Mouse (Mus musculus): ENCODE data around the gene C1rb. TPM values are rescaled to one million over a fixed set of nuclear protein-coding genes. Genes with fewer than 3 reads are reported as not detected.
"Not testable (repeated sequence)": the region's sequence is repeated elsewhere in the genome, so short reads cannot be mapped to it uniquely, and the experiment has no call there.

Gene C1rb
- polyA plus RNA-seq (2014; fragmentation: Nextera tagmentation; extraction: Ambion mirVana), result not detected in 2 replicates

DNA sequence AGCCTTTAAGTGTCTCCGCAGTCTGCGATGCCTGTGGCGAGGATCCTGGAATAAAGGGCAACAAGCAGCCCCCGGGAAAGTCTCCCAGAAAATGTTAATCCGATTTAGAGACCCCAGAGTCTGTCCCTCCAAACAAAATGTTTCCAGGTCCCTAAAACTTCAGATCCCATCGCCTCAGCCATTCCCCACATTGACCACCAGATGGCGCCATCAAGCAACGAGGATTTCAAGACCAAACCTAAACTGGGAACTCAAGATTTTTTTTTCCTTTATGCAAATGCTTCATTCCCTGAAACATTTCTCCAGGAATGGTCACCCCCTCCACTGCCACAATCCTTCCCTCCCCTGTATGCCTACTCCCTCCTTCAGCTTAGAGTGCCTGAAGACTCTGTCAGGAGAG is at the start of gene C1rb:
Gene C1rb (plus strand): TSS at position 269 of the 400 bp plus-strand sequence.
- Histone ChIP-seq H3K4me1 (ENCODE audit: insufficient read depth) (no peaks in the 10 kb centered on the region), H3K9ac (no peak within 1 kb of the TSS), H3K4me2 (no peak within 1 kb of the TSS), H3K27ac (ENCODE audit: low read depth) (no peak within 1 kb of the TSS), H3K36me3 (ENCODE audit: insufficient read depth) (no peaks in the 10 kb centered on the region), H3K27me3 (ENCODE audit: insufficient read depth, low read length) (no peaks in the 10 kb centered on the region), H3K9me3 (ENCODE audit: low read depth, low read length) (no peaks in the 10 kb centered on the region), H3K4me3 (ENCODE audit: low read depth, low read length) (no peak within 1 kb of the TSS)
- 1% methylated on average over 8 of the region's 8 CpGs for WGBS
- ATAC-seq (ENCODE audit: insufficient read depth) (peak; percentile 38; the same call in 1 of the 2 replicates), DNase-seq (peak; percentile 85)
- peak; percentile 91 for TF ChIP-seq CTCF (IDR thresholded peaks at IDR 0.05; ENCODE audit: low read depth)

- H3K4me2 ChIP-seq; DNase-seq; H3K36me3 ChIP-seq (ENCODE audit: insufficient read depth); H3K9me3 ChIP-seq (ENCODE audit: low read depth, low read length); H3K4me1 ChIP-seq (ENCODE audit: insufficient read depth); H3K4me3 ChIP-seq (ENCODE audit: low read depth, low read length); ATAC-seq (ENCODE audit: insufficient read depth); H3K9ac ChIP-seq; H3K27me3 ChIP-seq (ENCODE audit: insufficient read depth, low read length); H3K27ac ChIP-seq (ENCODE audit: low read depth): not testable (repeated sequence)
- 59% methylated on average over 7 of the region's 7 CpGs for WGBS
These were observed 48.0 kb upstream of the C1rb start for GRCm38 (mm10) chr6:124522082-124522481.

DNA sequence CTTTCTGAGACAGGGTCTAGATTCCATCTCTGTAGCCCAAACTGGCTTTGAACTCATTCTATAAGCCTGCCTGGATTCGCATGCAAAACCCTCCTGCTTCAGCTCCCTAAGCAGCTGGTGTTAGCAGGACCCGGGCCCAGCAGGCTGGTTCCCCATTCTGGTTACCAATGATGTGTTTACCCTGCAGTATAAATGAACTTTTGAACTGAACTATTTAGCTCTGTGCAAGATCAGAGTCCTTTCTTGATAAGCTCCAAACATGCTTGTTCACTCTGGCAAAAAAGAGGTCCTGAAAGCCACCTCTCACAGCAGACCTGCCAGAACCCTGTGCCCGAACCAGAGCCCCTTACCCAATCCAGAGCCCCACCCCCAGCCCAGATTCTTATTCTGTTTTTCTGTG is 42.2 kb upstream of the C1rb start:
- Histone ChIP-seq H3K9me3 (ENCODE audit: low read depth, low read length) (no peaks in the 10 kb centered on the region), H3K36me3 (ENCODE audit: insufficient read depth) (no peaks in the 10 kb centered on the region), H3K4me1 (ENCODE audit: insufficient read depth) (no peaks in the 10 kb centered on the region), H3K27me3 (ENCODE audit: insufficient read depth, low read length) (no peaks in the 10 kb centered on the region), H3K4me3 (ENCODE audit: low read depth, low read length) (no peak overlapping the region), H3K27ac (ENCODE audit: low read depth) (no peak overlapping the region), H3K9ac (no peak overlapping the region), H3K4me2 (no peak overlapping the region)
- DNase-seq, result no peak
- 70% methylated on average over 3 of the region's 3 CpGs for WGBS
- no peak for TF ChIP-seq CTCF (IDR thresholded peaks at IDR 0.05; ENCODE audit: low read depth)
- ATAC-seq (ENCODE audit: insufficient read depth), result no peak

GRCm38 (mm10) chr6:124531077-124531476 is 39.0 kb upstream of the C1rb start:
- Histone ChIP-seq H3K9me3 (ENCODE audit: low read depth, low read length) (no peaks in the 10 kb centered on the region), H3K9ac (no peak overlapping the region), H3K4me1 (ENCODE audit: insufficient read depth) (no peaks in the 10 kb centered on the region), H3K4me2 (no peak overlapping the region), H3K27ac (ENCODE audit: low read depth) (no peak overlapping the region), H3K4me3 (ENCODE audit: low read depth, low read length) (no peak overlapping the region), H3K27me3 (ENCODE audit: insufficient read depth, low read length) (no peaks in the 10 kb centered on the region), H3K36me3 (ENCODE audit: insufficient read depth) (no peaks in the 10 kb centered on the region)
- DNase-seq (no peak), ATAC-seq (ENCODE audit: insufficient read depth) (no peak)
- no peak for TF ChIP-seq CTCF (IDR thresholded peaks at IDR 0.05; ENCODE audit: low read depth)
- 77% methylated on average over 8 of the region's 8 CpGs for WGBS

DNA sequence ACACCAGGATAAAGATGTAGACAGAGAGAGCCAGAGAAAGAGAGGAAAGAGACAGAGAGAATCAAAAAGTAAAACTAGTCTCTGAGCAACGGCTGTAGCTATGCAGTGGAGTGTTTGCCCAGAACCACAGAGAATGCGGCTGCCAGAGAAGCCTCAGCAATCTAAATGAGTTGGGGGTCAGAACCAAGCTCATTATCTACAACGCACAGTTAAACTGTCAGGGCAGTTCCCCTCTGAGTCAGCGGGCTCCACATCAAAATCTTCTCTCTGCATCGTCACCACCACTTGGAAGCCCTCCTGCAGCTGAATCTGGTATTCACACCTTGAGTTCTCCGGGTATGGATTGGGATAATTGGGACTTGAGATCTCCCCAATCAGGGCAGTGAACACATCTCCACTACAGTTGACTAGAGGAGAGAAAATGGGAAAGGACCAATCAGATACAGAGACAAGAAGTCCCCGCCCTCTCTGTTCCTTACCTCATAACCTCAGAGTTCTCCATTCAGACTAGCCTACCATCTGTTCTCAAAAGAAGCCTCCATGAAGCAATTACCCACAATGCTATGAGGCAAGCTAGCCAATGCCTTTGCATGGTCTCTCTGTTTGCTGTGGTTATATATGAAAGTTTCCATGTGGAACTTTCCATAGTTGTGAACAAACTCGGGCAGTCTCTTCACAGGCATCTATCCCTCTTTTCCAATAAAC is 33.8 kb upstream of the C1rb start:
- H3K27me3 ChIP-seq (ENCODE audit: insufficient read depth, low read length); H3K4me1 ChIP-seq (ENCODE audit: insufficient read depth); H3K4me2 ChIP-seq; H3K36me3 ChIP-seq (ENCODE audit: insufficient read depth); DNase-seq; ATAC-seq (ENCODE audit: insufficient read depth); H3K9ac ChIP-seq; H3K27ac ChIP-seq (ENCODE audit: low read depth); H3K4me3 ChIP-seq (ENCODE audit: low read depth, low read length); H3K9me3 ChIP-seq (ENCODE audit: low read depth, low read length): not testable (repeated sequence)
- WGBS, result 60% methylated on average over 8 of the region's 8 CpGs

DNA sequence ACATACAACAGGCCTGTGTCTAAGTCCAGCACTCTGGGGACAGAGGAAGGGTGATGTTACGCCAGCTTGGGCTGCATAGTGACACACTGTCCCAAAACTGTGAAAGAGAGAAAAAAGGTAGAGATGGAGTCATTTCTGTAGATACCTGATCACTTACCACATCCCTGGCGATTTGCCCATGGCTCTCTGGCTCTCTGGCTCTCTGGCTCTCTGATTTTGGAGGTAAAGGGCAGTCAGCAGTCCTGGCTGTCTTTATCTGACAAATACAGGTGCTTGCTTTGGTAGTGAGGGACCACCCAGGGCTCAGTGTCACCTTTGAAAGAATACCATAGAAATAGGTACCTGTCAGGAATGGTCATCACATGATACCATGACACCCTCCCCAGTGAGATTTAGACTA is 28.9 kb upstream of the C1rb start:
- not testable (repeated sequence) for H3K4me3 ChIP-seq (ENCODE audit: low read depth, low read length); H3K9me3 ChIP-seq (ENCODE audit: low read depth, low read length); H3K27ac ChIP-seq (ENCODE audit: low read depth); H3K4me2 ChIP-seq; H3K9ac ChIP-seq; ATAC-seq (ENCODE audit: insufficient read depth); DNase-seq; H3K4me1 ChIP-seq (ENCODE audit: insufficient read depth); H3K36me3 ChIP-seq (ENCODE audit: insufficient read depth); H3K27me3 ChIP-seq (ENCODE audit: insufficient read depth, low read length)
- WGBS, result 72% methylated on average over 2 of the region's 2 CpGs

GRCm38 (mm10) chr6:124542284-124542683 is 27.8 kb upstream of the C1rb start, which contains the start of gene C1s1:
Gene C1s1 (minus strand): TSS chr6:124542359.
- peak; percentile 76 for DNase-seq
- WGBS, result 0% methylated on average over 1 of the region's 1 CpGs
- peak; percentile 50 for TF ChIP-seq CTCF (IDR thresholded peaks at IDR 0.05; ENCODE audit: low read depth)

More at GRCm38 (mm10) chr6:124542284-124542683, 27.8 kb upstream of the C1rb start, which contains the start of gene C1s1:
- not testable (repeated sequence) for H3K4me1 ChIP-seq (ENCODE audit: insufficient read depth); H3K4me2 ChIP-seq; H3K9ac ChIP-seq; H3K4me3 ChIP-seq (ENCODE audit: low read depth, low read length); H3K27ac ChIP-seq (ENCODE audit: low read depth); H3K9me3 ChIP-seq (ENCODE audit: low read depth, low read length); H3K36me3 ChIP-seq (ENCODE audit: insufficient read depth); H3K27me3 ChIP-seq (ENCODE audit: insufficient read depth, low read length)
- ATAC-seq (ENCODE audit: insufficient read depth), result peak; percentile 69
